Mouse (Mus musculus): ENCODE results near the gene Abcc6. TPM values are rescaled to one million over a fixed set of nuclear protein-coding genes. Genes with fewer than 3 reads are reported as not detected.

The Abcc6 gene
- polyA plus RNA-seq, 1 experiment from 2014 or later: 0.24 TPM

- Histone ChIP-seq H3K9ac (replicated peaks; ENCODE audit: low read length) (no peak overlapping the region), H3K27me3 (ENCODE audit: control insufficient read depth, insufficient read depth, low read length) (no peaks in the 10 kb centered on the region), H3K36me3 (ENCODE audit: control insufficient read depth, insufficient read depth, low read length) (peaks cover 73% of the 10 kb centered on the region), H3K4me3 (replicated peaks; ENCODE audit: low read depth, low read length) (no peak overlapping the region), H3K9me3 (ENCODE audit: control insufficient read depth, low read length) (no peaks in the 10 kb centered on the region), H3K4me2 (ENCODE audit: low read length) (no peak overlapping the region), H3K4me1 (ENCODE audit: control insufficient read depth, insufficient read depth, low read length) (no peaks in the 10 kb centered on the region), H3K27ac (replicated peaks; ENCODE audit: low read depth, low read length) (no peak overlapping the region)
- WGBS: 88% methylated on average over 4 of the region's 4 CpGs
- ATAC-seq (ENCODE audit: low FRiP score, low TSS enrichment) (no peak), DNase-seq (peak; percentile 53)
These were observed 22.2 kb upstream of the Abcc6 start for GRCm38 (mm10) chr7:46052161-46052821.

DNA sequence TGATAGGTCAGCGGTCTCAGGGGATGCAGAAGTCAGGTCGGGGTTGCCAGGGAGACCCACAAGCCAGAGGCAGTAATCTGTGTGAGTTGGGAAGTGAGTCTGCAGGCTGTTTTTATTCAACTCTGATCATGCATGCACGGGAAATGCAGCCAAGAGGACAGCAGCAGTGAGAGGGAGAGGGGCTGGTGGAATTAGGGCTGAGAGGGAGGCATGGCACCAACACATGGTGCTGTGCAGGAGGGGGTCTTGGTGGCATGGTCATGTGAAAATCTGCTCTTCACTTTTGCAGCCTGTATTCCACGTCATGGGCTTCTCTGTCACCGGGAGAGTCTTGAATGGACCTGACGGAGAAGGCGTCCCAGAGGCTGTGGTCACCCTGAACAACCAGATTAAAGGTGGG is 19.9 kb upstream of the Abcc6 start:
- Histone ChIP-seq H3K4me1 (ENCODE audit: control insufficient read depth, insufficient read depth, low read length) (no peaks in the 10 kb centered on the region), H3K4me3 (replicated peaks; ENCODE audit: low read depth, low read length) (no peak overlapping the region), H3K36me3 (ENCODE audit: control insufficient read depth, insufficient read depth, low read length) (peaks cover 71% of the 10 kb centered on the region), H3K27ac (replicated peaks; ENCODE audit: low read depth, low read length) (no peak overlapping the region), H3K9ac (replicated peaks; ENCODE audit: low read length) (no peak overlapping the region), H3K9me3 (ENCODE audit: control insufficient read depth, low read length) (no peaks in the 10 kb centered on the region), H3K27me3 (ENCODE audit: control insufficient read depth, insufficient read depth, low read length) (no peaks in the 10 kb centered on the region), H3K4me2 (ENCODE audit: low read length) (no peak overlapping the region)
- no peak for ATAC-seq (ENCODE audit: low FRiP score, low TSS enrichment)
- 53% methylated on average over 7 of the region's 7 CpGs for WGBS
- DNase-seq: no peak

DNA sequence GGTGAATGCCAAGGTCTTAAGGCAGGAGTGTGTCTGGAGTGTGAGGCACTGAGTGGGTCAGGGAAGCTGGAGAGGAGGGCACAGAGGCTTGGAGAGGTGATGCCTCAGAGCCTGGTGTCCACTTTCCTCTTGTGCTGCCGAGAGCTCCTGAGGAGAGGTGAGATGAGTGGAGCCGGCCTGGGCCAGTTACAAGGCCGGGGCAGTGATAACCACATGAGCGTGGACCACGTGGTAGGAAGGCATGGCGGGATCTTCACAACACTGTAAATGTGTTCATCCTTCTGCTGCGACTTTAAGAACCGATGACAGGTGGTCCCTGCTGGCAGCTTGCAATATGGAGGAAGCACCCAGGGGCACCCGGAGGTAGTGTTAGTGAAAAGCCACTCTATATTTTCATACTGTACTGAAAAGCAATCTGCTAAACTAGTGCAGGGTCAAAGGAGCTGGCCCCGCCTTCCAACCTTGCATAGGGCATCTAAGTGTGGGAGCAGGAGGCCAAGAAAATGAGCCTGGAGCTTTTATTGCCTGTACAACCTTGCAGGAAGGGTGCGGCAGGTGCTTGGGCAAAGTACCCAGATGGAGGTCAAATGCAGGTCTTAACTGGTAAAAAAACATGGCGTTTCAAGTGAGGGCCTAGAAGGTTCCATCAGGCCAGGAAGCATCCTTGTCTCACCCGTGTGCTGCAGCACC is 17.9 kb upstream of the Abcc6 start:
- Histone ChIP-seq H3K36me3 (ENCODE audit: control insufficient read depth, insufficient read depth, low read length) (peaks cover 69% of the 10 kb centered on the region), H3K4me1 (ENCODE audit: control insufficient read depth, insufficient read depth, low read length) (no peaks in the 10 kb centered on the region), H3K9me3 (ENCODE audit: control insufficient read depth, low read length) (no peaks in the 10 kb centered on the region), H3K4me3 (replicated peaks; ENCODE audit: low read depth, low read length) (no peak overlapping the region), H3K27ac (replicated peaks; ENCODE audit: low read depth, low read length) (no peak overlapping the region), H3K9ac (replicated peaks; ENCODE audit: low read length) (no peak overlapping the region), H3K4me2 (ENCODE audit: low read length) (no peak overlapping the region), H3K27me3 (ENCODE audit: control insufficient read depth, insufficient read depth, low read length) (no peaks in the 10 kb centered on the region)
- DNase-seq: no peak
- 95% methylated on average over 13 of the region's 13 CpGs for WGBS
- ATAC-seq (ENCODE audit: low FRiP score, low TSS enrichment): no peak

- WGBS: 94% methylated on average over 11 of the region's 11 CpGs
- H3K9ac ChIP-seq (replicated peaks; ENCODE audit: low read length): no peak overlapping the region
These were observed 15.8 kb upstream of the Abcc6 start for GRCm38 (mm10) chr7:46045882-46046281.

DNA sequence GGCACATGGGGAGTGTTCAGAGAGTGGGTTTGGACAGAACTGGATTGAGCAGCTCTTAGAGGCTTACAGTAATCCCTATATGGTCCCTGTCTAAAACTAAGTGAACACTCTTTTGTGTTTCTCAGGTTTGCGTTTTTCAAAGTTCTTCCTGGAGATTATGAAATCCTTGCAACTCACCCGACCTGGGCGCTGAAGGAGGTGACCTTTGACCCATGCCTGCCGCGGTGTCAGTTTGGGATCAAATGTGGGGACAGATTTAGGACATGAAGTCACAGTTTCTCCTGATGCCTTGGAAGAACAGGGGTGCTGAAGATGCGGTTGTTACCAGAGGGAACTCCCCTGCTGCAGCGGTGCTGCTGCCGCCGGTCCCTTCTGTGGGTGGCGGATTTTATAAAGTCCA is 14.0 kb upstream of the Abcc6 start:
- no peaks in the 10 kb centered on the region for H3K4me1 ChIP-seq (ENCODE audit: control insufficient read depth, insufficient read depth, low read length)
- 88% methylated on average over 10 of the region's 10 CpGs for WGBS
- no peak overlapping the region for H3K4me3 ChIP-seq (replicated peaks; ENCODE audit: low read depth, low read length)
- no peaks in the 10 kb centered on the region for H3K9me3 ChIP-seq (ENCODE audit: control insufficient read depth, low read length)
- DNase-seq: no peak
- H3K4me2 ChIP-seq (ENCODE audit: low read length): no peak overlapping the region
- ATAC-seq (ENCODE audit: low FRiP score, low TSS enrichment): no peak
- H3K27me3 ChIP-seq (ENCODE audit: control insufficient read depth, insufficient read depth, low read length): no peaks in the 10 kb centered on the region
- H3K9ac ChIP-seq (replicated peaks; ENCODE audit: low read length): no peak overlapping the region
- H3K36me3 ChIP-seq (ENCODE audit: control insufficient read depth, insufficient read depth, low read length): peaks cover 83% of the 10 kb centered on the region
- H3K27ac ChIP-seq (replicated peaks; ENCODE audit: low read depth, low read length): no peak overlapping the region

More at GRCm38 (mm10) chr7:46045882-46046281, 15.8 kb upstream of the Abcc6 start:
- Histone ChIP-seq H3K4me3 (replicated peaks; ENCODE audit: low read depth, low read length) (no peak overlapping the region), H3K9me3 (ENCODE audit: control insufficient read depth, low read length) (no peaks in the 10 kb centered on the region), H3K27me3 (ENCODE audit: control insufficient read depth, insufficient read depth, low read length) (no peaks in the 10 kb centered on the region), H3K36me3 (ENCODE audit: control insufficient read depth, insufficient read depth, low read length) (peaks cover 75% of the 10 kb centered on the region), H3K27ac (replicated peaks; ENCODE audit: low read depth, low read length) (no peak overlapping the region), H3K4me2 (ENCODE audit: low read length) (no peak overlapping the region), H3K4me1 (ENCODE audit: control insufficient read depth, insufficient read depth, low read length) (no peaks in the 10 kb centered on the region)
- ATAC-seq (ENCODE audit: low FRiP score, low TSS enrichment) (no peak), DNase-seq (no peak)

- 78% methylated on average over 2 of the region's 2 CpGs for WGBS
- Histone ChIP-seq H3K9me3 (ENCODE audit: control insufficient read depth, low read length) (no peaks in the 10 kb centered on the region), H3K27ac (replicated peaks; ENCODE audit: low read depth, low read length) (no peak overlapping the region), H3K27me3 (ENCODE audit: control insufficient read depth, insufficient read depth, low read length) (no peaks in the 10 kb centered on the region), H3K9ac (replicated peaks; ENCODE audit: low read length) (no peak overlapping the region), H3K4me2 (ENCODE audit: low read length) (no peak overlapping the region), H3K36me3 (ENCODE audit: control insufficient read depth, insufficient read depth, low read length) (peaks cover 73% of the 10 kb centered on the region), H3K4me3 (replicated peaks; ENCODE audit: low read depth, low read length) (no peak overlapping the region), H3K4me1 (ENCODE audit: control insufficient read depth, insufficient read depth, low read length) (peaks cover 2% of the 10 kb centered on the region)
- DNase-seq: no peak
- ATAC-seq (ENCODE audit: low FRiP score, low TSS enrichment): no peak
These were observed 9.8 kb upstream of the Abcc6 start for GRCm38 (mm10) chr7:46039873-46040272.

DNA sequence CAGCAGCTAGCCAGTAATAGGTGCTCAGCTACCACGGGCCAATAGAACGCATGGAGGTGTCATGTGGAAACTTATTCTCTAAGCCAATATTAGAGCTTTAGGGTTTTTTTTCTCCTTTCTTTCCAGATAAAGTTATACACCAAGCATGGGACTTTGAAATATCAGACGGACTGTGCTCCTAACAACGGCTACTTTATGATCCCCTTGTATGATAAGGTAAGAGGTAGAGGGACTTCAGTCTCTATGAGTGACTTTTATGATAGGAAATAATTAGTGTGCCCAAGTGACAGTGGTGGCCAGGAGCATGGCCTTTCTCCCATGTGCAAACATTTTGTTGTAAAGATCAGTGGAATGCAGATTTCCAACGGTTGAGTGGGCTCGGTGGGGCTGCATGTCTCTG is 7.3 kb upstream of the Abcc6 start:
- ATAC-seq (ENCODE audit: low FRiP score, low TSS enrichment) (no peak), DNase-seq (no peak)
- 93% methylated on average over 6 of the region's 6 CpGs for WGBS
- H3K4me3 ChIP-seq (replicated peaks; ENCODE audit: low read depth, low read length): no peak overlapping the region
- H3K27ac ChIP-seq (replicated peaks; ENCODE audit: low read depth, low read length): no peak overlapping the region
- no peak overlapping the region for H3K9ac ChIP-seq (replicated peaks; ENCODE audit: low read length)
- H3K4me2 ChIP-seq (ENCODE audit: low read length): no peak overlapping the region
- no peaks in the 10 kb centered on the region for H3K27me3 ChIP-seq (ENCODE audit: control insufficient read depth, insufficient read depth, low read length)
- H3K36me3 ChIP-seq (ENCODE audit: control insufficient read depth, insufficient read depth, low read length): peaks cover 50% of the 10 kb centered on the region
- H3K9me3 ChIP-seq (ENCODE audit: control insufficient read depth, low read length): no peaks in the 10 kb centered on the region
- H3K4me1 ChIP-seq (ENCODE audit: control insufficient read depth, insufficient read depth, low read length): peaks cover 9% of the 10 kb centered on the region

GRCm38 (mm10) chr7:46035468-46035867 is 5.4 kb upstream of the Abcc6 start:
- Histone ChIP-seq H3K4me2 (ENCODE audit: low read length) (no peak overlapping the region), H3K4me1 (ENCODE audit: control insufficient read depth, insufficient read depth, low read length) (peaks cover 9% of the 10 kb centered on the region), H3K27me3 (ENCODE audit: control insufficient read depth, insufficient read depth, low read length) (no peaks in the 10 kb centered on the region), H3K36me3 (ENCODE audit: control insufficient read depth, insufficient read depth, low read length) (peaks cover 30% of the 10 kb centered on the region), H3K9me3 (ENCODE audit: control insufficient read depth, low read length) (no peaks in the 10 kb centered on the region), H3K9ac (replicated peaks; ENCODE audit: low read length) (no peak overlapping the region), H3K27ac (replicated peaks; ENCODE audit: low read depth, low read length) (no peak overlapping the region), H3K4me3 (replicated peaks; ENCODE audit: low read depth, low read length) (no peak overlapping the region)
- ATAC-seq (ENCODE audit: low FRiP score, low TSS enrichment) (no peak), DNase-seq (no peak)
- WGBS: 85% methylated on average over 2 of the region's 2 CpGs

DNA sequence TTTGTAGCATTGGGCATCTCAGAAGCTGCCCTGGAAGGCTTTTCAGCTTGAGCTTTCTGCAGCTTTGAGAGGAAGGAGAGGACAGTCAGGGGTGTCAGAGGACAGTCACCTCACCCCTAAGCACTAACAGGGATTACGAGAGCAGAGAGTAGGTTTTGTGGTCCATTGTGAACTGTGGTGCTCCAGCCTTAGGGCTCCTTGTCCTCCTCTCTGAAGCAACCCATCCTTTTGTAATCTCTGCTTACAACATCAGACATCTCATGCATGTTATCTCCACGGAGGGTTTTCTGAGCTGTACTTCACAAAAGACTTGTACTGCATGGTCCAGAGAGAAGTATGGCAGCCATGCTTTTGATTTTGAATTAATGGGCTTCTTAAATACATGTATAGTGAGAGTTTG is 4.9 kb upstream of the Abcc6 start:
- no peak for DNase-seq
- Histone ChIP-seq H3K4me2 (ENCODE audit: low read length) (peak overlapping the region; percentile 76), H3K4me1 (ENCODE audit: control insufficient read depth, insufficient read depth, low read length) (peaks cover 9% of the 10 kb centered on the region), H3K27me3 (ENCODE audit: control insufficient read depth, insufficient read depth, low read length) (no peaks in the 10 kb centered on the region), H3K27ac (replicated peaks; ENCODE audit: low read depth, low read length) (no peak overlapping the region), H3K9me3 (ENCODE audit: control insufficient read depth, low read length) (no peaks in the 10 kb centered on the region), H3K4me3 (replicated peaks; ENCODE audit: low read depth, low read length) (peak overlapping the region; percentile 89; the same call in 1 of the 2 replicates), H3K36me3 (ENCODE audit: control insufficient read depth, insufficient read depth, low read length) (peaks cover 25% of the 10 kb centered on the region), H3K9ac (replicated peaks; ENCODE audit: low read length) (peak overlapping the region; percentile 75; the same call in 1 of the 2 replicates)
- WGBS: 73% methylated on average over 2 of the region's 2 CpGs
- ATAC-seq (ENCODE audit: low FRiP score, low TSS enrichment): no peak
